Mouse (Mus musculus) kidney, postnatal 14 days (tissue): ENCODE data around the gene Itga9.

Experiments used
- DNase-seq: peaks from one replicate; pipeline ENCODE4 v3.0.0; 2022; ENCODE audit warnings: mixed read lengths

Itga9 gene

DNA sequence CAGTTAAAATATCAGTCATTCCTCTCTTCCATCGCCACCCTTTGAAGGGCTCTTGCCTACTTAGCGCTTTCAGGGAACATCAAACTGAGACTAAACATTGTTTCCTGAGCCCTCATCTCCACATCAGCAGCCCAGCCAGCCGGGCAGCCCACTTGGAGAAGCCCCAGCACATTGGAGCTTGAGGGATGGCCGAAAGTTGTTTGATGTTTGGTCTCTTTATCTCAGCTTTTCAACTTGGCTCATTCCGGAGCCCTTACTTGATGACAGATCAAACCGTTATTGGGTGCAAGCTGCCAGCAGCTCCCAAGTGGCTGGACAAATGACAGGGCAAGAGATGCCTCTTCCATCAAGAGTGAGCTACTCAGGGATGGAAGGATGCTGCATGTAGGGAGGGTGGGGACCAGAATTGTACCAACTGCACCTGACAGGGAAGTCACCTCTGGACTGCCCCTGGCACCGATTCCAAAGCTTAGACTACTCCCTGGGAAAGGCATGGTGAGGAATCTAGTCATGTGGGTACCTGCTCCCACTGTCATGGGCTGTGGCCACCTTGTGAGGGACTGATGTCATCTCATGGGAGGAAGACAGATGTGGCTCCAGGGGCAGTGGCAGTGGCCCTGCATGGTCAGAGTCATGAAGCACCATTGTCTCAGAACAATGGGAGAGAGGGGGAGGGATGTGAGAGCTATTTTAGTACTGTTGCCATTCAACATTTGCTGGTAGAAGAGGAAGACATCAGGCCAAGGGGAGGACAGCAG lies 232.6 kb downstream of the Itga9 start:
- DNase-seq = no peak

GRCm38 (mm10) chr9:118841247-118841646 lies 234.8 kb downstream of the Itga9 start:
- DNase-seq = no peak

GRCm38 (mm10) chr9:118841907-118842432 lies 235.5 kb downstream of the Itga9 start:
- DNase-seq = peak; percentile 37

GRCm38 (mm10) chr9:118843711-118844110 lies 237.2 kb downstream of the Itga9 start:
- no peak for DNase-seq

DNA sequence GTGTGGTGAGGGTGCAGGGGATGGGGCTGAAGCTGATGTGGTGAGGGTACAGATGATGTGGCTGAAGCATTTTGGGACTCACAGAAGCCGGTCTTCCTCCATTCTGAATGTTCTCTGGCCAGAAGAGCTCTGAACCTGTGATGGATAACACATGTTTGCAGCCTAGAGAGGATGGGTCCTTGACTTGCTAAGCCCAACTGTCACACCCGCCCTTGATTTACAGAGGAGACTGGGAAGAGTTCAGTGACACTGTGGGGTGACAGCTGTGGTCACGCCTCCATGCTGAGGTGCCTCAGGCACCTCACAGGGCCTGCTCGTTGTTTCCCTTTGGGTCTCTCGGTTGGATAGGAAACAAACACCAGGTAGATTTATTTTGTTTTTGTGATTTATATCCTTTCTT lies 238.5 kb downstream of the Itga9 start:
- DNase-seq = no peak

DNA sequence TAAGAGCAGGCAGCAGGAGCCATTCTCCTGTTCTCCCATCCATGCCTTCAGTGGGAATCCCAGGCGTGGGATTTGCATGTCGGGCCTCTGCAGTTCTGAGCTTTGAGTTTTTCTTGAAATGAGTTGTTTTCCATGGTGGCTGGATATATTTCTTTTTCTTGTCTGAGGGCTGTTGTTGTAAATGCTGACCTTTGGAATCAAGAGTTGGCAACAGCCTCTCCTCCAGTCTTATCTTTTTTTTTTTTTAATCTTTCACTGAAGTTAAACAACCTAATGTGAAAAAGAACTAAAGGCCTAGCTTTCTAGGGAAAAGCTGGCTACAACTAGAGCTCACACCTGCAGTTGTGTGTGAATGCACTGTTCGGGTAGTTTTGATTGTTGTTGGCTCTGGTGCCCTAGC lies 240.3 kb downstream of the Itga9 start:
- DNase-seq = no peak

DNA sequence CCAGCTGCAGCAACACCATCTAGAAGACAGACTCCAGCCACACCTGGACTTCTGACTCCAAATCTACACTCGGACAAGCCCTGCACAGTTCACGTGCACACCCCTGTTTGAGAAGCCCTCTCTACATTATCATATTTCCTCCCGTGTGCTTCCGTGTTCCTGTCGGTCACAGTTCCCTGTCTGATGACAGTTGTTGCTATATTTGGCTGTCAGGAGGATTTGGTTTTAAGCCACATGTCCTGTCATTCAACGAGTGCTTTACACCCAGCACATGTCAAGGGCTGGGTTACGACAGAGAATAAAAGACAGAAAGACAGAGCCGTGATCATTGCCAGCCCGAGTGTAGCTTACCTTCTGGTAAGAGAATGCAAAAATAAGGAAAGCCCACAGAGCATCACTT lies 250.2 kb downstream of the Itga9 start:
- DNase-seq = no peak

- no peak for DNase-seq
Observed at GRCm38 (mm10) chr9:118860613-118861141, 254.2 kb downstream of the Itga9 start.

- DNase-seq = no peak
Observed at GRCm38 (mm10) chr9:118862214-118862613, 255.7 kb downstream of the Itga9 start.

GRCm38 (mm10) chr9:118862852-118863260 lies 256.4 kb downstream of the Itga9 start:
- no peak for DNase-seq

GRCm38 (mm10) chr9:118863528-118863927 lies 257.0 kb downstream of the Itga9 start:
- no peak for DNase-seq

DNA sequence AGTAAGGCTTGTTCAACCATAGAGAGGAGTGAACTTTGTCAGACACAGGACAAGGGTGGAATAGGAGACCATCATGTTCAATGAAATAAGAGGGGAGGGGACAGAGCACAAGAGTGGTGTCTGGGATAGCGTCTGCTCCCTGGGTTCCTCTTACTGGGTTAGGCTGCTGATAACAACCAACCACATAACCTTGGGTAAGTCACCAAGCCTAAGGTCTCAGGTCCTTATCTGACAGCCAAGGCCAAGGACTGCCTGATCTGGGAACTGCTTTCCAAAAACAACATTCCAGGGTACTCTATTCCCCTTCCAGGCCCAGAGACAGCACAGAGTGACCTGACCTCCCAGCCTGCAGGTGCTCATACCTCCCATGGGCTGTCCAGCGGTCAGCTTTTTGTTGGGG lies 260.5 kb downstream of the Itga9 start:
- DNase-seq = no peak

DNA sequence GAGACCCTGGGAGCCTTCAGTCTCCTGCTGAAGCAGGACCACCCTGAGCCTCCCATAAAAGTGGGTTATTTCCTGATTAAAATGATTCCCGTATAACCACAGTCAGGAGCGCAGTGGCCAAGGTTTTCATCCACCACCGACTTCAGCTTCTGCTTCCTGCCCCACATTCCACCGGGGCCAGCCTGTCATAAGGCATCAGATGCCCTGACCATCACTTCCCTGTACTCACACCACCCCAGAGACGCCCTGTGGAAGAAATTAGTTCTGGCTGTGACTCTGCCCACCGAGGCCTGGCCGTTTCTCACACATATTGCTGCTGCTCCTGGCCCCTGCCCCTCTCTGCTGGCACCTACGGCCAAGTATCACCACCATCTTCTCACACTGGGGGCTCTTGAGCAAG lies 261.4 kb downstream of the Itga9 start:
- no peak for DNase-seq

DNA sequence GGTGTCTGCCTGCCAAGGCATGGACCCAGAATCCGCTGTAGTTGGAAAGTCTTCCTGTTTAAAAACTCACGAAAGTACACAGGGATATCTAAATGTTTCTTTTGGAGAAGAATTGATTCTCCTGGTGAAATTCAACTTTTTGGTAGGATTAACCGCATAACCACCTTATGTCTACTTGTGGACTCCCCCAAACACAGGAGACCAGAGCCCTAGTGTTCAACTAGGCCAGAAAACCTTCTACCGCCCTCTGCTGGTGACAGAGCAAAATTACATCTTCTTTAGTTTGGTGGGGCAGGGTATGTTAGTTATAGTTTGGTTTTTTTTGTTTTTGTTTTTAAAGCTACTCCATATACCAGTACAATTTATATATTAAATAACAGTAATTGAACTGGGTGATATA lies 264.6 kb downstream of the Itga9 start:
- peak; percentile 64 for DNase-seq

DNA sequence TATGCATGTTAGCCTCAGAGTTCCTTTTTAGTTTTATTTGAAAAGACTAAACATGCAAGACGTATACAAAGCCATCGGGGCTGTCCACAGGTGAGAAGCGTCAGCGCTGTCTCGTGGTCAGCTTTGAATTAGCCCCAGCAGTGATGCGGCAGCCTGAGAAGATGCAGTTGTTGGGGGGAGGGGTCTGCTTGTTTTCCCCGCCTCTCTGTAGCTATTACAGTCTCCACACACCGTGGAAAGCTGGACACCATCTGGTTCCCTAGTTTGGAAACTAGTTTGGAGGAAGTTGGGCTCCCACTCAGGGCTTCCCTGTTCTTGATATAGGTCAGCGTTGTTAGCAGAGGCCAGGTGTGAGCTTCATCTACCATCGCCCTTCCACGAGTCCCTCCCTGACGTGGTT lies 266.5 kb downstream of the Itga9 start:
- no peak for DNase-seq

DNA sequence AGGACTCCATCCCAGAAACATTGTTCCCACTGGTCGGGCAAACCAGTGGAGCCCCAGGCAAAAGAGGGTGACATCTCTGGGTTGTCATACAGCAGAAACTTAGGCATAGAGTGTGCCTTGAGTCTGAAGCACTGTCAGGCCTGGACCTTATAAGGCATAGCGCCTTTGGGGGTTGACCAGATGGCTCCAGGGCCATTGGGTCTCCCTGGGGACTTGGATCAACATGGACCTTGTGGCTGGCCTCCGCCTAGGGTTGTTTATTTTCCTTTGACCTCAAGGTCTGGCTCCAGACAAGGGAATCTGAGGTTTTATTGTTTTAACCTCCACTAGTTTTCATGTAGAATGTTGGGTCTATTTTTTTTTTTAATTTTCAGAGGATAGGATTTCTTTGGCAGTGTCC lies 267.1 kb downstream of the Itga9 start:
- peak; percentile 75 for DNase-seq

DNA sequence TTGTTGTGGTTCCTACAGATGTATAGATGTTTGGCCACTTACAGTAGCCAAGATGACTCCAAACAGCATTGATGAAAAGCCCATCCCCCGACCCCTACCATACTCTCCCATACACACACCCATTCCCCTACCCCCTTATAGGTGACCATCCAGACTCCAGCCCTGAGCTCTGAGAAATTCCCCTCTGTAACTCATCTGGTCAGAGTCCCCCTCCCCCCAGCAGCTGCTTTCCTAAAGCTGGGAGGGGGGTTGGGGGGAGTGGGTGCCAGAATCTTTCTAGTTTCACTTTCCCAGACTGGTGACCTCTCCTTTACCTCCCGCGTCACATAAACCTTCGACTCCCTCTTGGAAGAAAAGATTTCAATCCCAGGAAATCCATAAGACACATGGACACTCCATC lies 269.2 kb downstream of the Itga9 start:
- DNase-seq = no peak

GRCm38 (mm10) chr9:118876902-118877301 lies 270.4 kb downstream of the Itga9 start:
- no peak for DNase-seq

GRCm38 (mm10) chr9:118877365-118878008 lies 271.0 kb downstream of the Itga9 start:
- no peak for DNase-seq

DNA sequence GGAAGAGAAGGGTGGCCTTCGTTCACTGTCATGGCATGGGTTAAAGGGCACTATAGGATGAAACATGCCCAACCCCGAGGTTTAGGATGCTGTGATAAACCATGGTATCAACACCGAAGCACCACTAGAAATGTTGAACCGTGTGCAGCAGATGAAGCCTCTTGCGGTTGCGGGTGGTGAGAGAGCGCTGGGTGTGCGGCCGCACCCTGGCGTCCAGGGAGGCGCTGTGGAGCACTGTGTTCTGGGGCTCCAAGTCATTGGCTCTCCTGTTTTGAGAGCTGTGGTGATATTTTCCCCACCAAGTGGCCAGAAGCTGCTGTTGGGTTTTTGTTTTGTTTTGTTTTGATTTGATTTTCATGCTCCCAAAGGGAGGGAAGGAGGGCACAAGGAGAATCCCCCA lies 272.1 kb downstream of the Itga9 start:
- no peak for DNase-seq

- no peak for DNase-seq
Observed at GRCm38 (mm10) chr9:118881281-118881945, 274.9 kb downstream of the Itga9 start.

- DNase-seq = no peak
Observed at GRCm38 (mm10) chr9:118881946-118882284, 275.4 kb downstream of the Itga9 start.

DNA sequence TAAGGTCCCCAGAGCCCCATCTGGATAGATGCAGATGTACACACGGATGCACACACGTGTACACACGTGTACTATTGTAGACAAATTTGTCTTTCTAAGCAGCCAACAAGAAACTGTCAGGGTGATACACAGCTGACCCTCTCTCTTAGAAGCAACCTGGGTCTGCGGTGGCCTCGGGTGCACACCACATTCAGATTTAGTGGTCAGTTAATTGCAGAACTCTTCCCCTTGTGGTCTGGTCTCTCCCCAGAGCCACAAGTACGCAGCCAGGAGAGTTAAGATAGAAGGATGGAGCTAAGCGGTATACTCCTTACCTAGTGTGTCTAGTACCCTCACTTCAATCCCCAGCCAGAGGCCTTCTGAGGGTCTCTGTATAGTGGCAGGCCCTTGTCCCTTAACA lies 276.7 kb downstream of the Itga9 start:
- DNase-seq = no peak

- DNase-seq = no peak
Observed at GRCm38 (mm10) chr9:118885785-118886184, 279.3 kb downstream of the Itga9 start.
